Mouse (Mus musculus) 416B (cell line): ENCODE data around the gene Pdpr.
"Not testable (repeated sequence)": the region's sequence is repeated elsewhere in the genome, so short reads cannot be mapped to it uniquely, and the experiment has no call there.

Experiments
- DNase-seq: peaks from one replicate; pipeline ENCODE4 v3.0.0; 2011; ENCODE audit warnings: low read depth

The Pdpr gene

DNA sequence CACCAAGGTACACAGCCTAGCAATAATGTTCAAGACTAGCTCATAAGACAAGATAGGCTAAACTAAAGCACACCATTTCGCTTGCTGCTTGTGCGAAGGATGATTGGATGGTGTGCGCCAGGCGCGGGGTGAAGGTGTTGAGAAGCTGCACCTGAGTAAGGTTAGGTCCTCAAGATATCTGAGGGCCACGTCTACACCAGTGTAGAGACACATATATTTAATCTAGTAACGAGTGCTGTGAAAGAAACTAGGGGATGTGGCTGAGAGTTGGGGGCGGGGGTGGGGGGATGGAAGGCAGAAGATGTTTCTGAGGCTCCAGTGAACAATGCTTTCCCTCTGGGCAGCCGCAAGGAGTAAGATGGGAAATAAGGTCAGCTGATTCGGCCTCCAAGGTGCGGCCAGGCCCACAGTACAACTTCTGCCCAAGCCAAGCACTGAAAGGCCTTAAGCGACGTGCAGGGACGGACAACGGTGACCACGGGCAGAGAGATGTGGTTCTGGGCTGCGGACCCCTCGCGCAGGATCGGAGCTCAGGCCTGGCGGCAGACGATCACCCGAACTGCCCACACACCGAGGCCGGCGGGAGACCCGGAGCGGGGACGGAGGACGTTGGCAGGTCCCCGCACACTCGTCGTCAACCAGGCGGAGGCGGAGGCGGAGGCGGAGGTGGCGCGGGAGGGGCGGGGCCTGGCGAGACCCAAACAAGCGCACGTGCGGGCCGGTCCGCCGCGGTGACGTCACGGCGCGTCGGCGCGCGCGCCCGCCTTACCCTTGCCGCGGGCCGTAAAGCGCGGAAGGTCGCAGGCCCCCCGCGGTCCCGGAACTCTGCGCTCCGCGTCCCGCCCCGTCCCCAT, at the start of gene Pdpr:
Pdpr (plus strand) TSS at position 766 of the 854 bp plus-strand sequence.
- peak; percentile 83 for DNase-seq

DNA sequence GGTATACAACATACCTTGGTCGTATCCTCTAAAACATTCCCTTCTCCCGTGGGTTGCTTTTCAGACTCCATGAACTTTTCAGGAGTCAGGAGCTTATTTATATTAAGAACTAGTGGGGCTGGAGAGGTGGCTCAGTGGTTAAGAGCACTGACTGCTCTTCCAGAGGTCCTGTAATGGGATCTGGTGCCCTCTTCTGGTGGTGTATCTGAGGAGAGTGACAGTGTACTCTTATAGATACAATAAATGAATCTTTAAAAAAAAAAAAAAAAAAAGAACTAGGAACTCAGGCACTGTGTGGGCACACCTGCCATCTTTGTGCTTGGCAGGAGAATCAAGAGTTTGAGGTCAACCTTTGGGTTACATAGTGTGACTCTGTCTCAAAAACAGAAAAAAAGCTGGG, 45.7 kb upstream of the Pdpr start:
- DNase-seq = peak; percentile 51

GRCm38 (mm10) chr8:111049106-111049505, 45.3 kb upstream of the Pdpr start:
- DNase-seq = no peak

- no peak for DNase-seq
Observed at GRCm38 (mm10) chr8:111053827-111054518, 40.5 kb upstream of the Pdpr start.

- DNase-seq = no peak
Observed at GRCm38 (mm10) chr8:111055031-111055634, 39.3 kb upstream of the Pdpr start.

GRCm38 (mm10) chr8:111055661-111056060, 38.8 kb upstream of the Pdpr start:
- no peak for DNase-seq

GRCm38 (mm10) chr8:111056158-111056663, 38.2 kb upstream of the Pdpr start, which contains the start of gene Exosc6:
Gene Exosc6, plus strand, starts transcription at chr8:111056339.
- peak; percentile 94 for DNase-seq

GRCm38 (mm10) chr8:111056691-111057293, 37.6 kb upstream of the Pdpr start:
- DNase-seq = peak; percentile 28

DNA sequence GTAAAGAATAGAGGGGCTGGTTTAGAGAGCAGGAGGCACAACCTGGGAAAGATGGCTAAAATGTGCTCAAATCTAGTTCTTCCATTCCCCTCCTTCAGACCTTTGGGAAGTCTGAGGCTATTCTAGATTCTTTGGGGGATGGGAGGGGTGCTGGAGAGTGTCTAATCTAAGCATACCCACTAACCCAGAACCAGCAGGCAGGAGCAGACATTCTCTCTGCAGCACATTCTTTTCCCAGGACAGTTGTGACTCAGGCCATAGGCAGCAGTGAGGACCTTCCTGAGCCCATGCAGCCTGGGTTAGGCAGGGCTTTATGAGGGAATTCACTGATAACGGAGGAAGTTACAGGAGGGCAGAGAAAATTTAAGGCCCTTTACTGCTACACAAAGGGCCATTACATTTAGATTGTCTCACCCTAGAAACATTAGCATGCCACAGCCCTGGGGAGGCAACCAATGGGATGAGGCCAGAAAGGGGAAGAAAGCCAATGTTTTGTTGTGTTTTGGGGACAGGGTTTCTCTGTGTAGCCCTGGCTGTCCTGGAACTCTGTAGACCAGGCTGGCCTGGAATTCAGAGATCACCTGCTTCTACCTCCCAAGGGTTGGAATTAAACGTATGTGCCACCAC, 35.4 kb upstream of the Pdpr start:
- no peak for DNase-seq

- no peak for DNase-seq
Observed at GRCm38 (mm10) chr8:111061688-111062071, 32.8 kb upstream of the Pdpr start.

DNA sequence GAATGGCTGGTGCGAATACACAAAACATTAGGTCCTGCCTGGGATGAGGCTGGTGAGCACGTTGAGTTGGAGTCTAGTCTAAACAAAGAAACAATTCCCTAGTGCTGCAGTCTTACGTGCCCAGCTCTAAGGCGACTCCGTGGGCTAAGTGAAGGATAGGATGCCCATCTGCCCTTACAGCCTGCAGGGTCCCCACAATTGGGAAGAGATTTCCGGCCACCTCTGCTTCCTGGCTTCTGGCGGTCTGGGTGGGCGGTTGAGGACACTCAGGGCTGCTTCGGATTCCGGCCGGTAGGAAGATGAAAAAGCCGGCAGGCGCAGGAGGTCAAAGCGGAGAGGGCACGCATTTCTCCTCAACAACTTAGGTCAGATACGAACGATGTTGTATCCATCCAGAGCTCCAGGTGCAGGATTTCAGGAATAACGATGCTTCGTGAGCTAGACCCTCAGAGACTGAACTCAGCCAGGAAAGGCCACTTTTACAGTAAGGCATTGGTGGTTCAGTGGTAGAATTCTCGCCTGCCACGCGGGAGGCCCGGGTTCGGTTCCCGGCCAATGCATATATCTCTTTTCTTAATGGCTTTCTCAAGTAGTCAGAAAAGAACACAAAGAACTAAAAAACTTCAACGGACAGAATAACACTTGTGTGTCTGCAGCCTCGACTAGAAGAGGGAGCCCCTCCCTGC, 32.2 kb upstream of the Pdpr start:
- peak; percentile 83 for DNase-seq

DNA sequence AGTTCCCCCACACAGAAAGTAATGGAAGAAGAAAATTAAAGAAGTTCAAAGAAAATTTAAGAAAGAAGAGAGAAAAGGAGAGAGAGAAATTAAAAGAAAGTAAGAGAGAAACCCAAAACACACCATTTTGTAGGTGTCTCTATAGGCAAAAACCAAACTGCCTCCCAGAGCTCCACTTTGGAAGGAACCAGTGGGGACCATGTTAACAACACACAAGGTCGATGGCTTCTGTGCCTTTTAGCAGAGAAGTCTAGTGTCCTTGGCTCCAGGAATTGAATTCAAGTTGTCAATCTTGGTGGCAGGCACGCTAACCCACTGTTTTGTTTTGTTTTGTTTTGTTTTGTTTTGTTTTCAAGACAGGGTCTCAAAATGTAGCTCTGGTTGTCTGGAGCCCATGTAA, 31.5 kb upstream of the Pdpr start:
- no peak for DNase-seq

GRCm38 (mm10) chr8:111066308-111066707, 28.1 kb upstream of the Pdpr start:
- no peak for DNase-seq

- no peak for DNase-seq
Observed at GRCm38 (mm10) chr8:111067439-111067838, 27.0 kb upstream of the Pdpr start.

DNA sequence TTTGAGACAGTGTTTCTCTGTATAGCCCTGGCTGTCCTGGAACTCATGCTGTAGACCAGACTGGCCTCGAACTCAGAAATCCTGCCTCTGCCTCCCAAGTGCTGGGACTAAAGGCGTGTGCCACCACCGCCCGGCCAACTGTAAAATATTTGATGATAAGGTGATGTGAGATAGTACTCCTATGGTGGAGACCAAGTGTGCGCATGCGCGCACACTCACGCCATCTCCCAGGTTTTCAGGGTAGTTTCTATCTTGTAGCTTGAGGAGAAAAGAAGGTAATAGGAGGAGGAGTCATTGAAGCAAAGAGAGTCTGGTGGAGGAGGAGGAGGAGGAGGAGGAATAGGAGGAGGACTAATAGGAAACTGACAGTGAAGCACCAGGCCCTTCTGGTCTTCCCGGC, 25.8 kb upstream of the Pdpr start:
- not testable (repeated sequence) for DNase-seq

DNA sequence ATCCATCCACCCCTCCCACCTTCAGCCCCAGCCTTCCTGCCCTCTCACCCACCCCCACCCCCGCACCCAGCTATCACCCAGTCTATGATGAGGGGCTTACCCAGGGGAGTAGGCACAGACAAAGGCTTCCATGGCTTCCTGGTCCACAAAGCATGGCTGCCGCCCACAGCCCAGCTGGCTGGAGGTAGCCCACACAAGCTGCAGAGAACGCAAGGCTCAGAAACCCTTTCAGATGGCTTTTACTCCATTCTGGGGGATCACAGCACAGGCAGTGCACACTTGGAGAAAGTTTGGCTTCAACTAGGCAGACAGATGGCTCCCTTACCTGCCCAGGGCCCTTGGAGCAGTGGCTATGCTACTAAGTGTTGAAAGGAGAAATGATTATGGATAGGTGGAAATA, 18.5 kb upstream of the Pdpr start:
- DNase-seq = no peak

- DNase-seq = no peak
Observed at GRCm38 (mm10) chr8:111079461-111079860, 15.0 kb upstream of the Pdpr start.

GRCm38 (mm10) chr8:111079861-111080271, 14.6 kb upstream of the Pdpr start:
- DNase-seq = peak; percentile 62

GRCm38 (mm10) chr8:111081580-111082258, 12.7 kb upstream of the Pdpr start:
- DNase-seq = no peak

GRCm38 (mm10) chr8:111083936-111084335, 10.5 kb upstream of the Pdpr start:
- DNase-seq = not testable (repeated sequence)

GRCm38 (mm10) chr8:111090126-111090525, 4.3 kb upstream of the Pdpr start:
- DNase-seq = peak; percentile 84
